Mouse (Mus musculus) MEL (cell line): ENCODE data around the gene Rhox3f. TPM values are rescaled to one million over a fixed set of nuclear protein-coding genes. Genes with fewer than 3 reads are reported as not detected.

Source experiments
- polyA plus RNA-seq, 2 experiments: library from polyadenylated mRNA; stranded (reverse) in 1 of 2; unstranded in 1 of 2; fragments of >175 nt in 1 of 2; fragments of >200 nt in 1 of 2; gene quantifications; 2 replicates each; pipeline versions ENCODE4 v1.2.1 to v1.2.4; 2012; ENCODE audit warnings: low replicate concordance in 2 of 2, low read depth in 1 of 2; ENCODE audit not compliant: insufficient read length in 2 of 2, insufficient read depth in 1 of 2, missing spikeins in 1 of 2
- total RNA-seq: library from RNA; depleted of rRNA; stranded (reverse); fragments of 300-350 nt; gene quantifications from 2 replicates; pipeline ENCODE4 v1.2.3, GENCODE M21; 2012; rRNA removed

Rhox3f gene
- total and polyA plus RNA-seq, 3 experiments, result not detected

Other genes with a start within 250 kb of the Rhox3f start
- not detected in 2 replicates for gene Rhox3a2, start 201.0 kb upstream of the Rhox3f start, total RNA-seq
- not detected for gene Rhox3a2, start 201.0 kb upstream of the Rhox3f start, polyA plus RNA-seq
- not detected in 2 replicates for gene Rhox4a2, start 190.1 kb upstream of the Rhox3f start, total RNA-seq
- gene Rhox4a2, start 190.1 kb upstream of the Rhox3f start, polyA plus RNA-seq, result not detected
- not detected in 2 replicates for gene Rhox2b, start 168.9 kb upstream of the Rhox3f start, total RNA-seq
- gene Rhox2b, start 168.9 kb upstream of the Rhox3f start, polyA plus RNA-seq, result not detected
- gene Rhox4b, start 148.5 kb upstream of the Rhox3f start, total RNA-seq, result not detected in 2 replicates
- not detected for gene Rhox4b, start 148.5 kb upstream of the Rhox3f start, polyA plus RNA-seq
- gene Rhox2c, start 127.3 kb upstream of the Rhox3f start, total RNA-seq, result not detected in 2 replicates
- not detected for gene Rhox2c, start 127.3 kb upstream of the Rhox3f start, polyA plus RNA-seq
- gene Rhox3c, start 122.4 kb upstream of the Rhox3f start, total RNA-seq, result not detected in 2 replicates
- gene Rhox3c, start 122.4 kb upstream of the Rhox3f start, polyA plus RNA-seq, result not detected
- gene Rhox4c, start 100.7 kb upstream of the Rhox3f start, total RNA-seq, result not detected in 2 replicates
- not detected for gene Rhox4c, start 100.7 kb upstream of the Rhox3f start, polyA plus RNA-seq
- not detected in 2 replicates for gene Rhox2d, start 87.6 kb upstream of the Rhox3f start, total RNA-seq
- not detected for gene Rhox2d, start 87.6 kb upstream of the Rhox3f start, polyA plus RNA-seq
- not detected in 2 replicates for gene Rhox4d, start 66.6 kb upstream of the Rhox3f start, total RNA-seq
- gene Rhox4d, start 66.6 kb upstream of the Rhox3f start, polyA plus RNA-seq, result not detected
- not detected in 2 replicates for gene Rhox2e, start 50.5 kb upstream of the Rhox3f start, total RNA-seq
- not detected for gene Rhox2e, start 50.5 kb upstream of the Rhox3f start, polyA plus RNA-seq
- not detected in 2 replicates for gene Rhox3e, start 39.0 kb upstream of the Rhox3f start, total RNA-seq
- not detected for gene Rhox3e, start 39.0 kb upstream of the Rhox3f start, polyA plus RNA-seq
- not detected in 2 replicates for gene Rhox4e, start 23.6 kb upstream of the Rhox3f start, total RNA-seq
- gene Rhox4e, start 23.6 kb upstream of the Rhox3f start, polyA plus RNA-seq, result not detected
- gene Rhox2f, start 9.6 kb upstream of the Rhox3f start, total RNA-seq, result not detected in 2 replicates
- not detected for gene Rhox2f, start 9.6 kb upstream of the Rhox3f start, polyA plus RNA-seq
- not detected in 2 replicates for gene Rhox4f, start 26.7 kb downstream of the Rhox3f start, total RNA-seq
- not detected for gene Rhox4f, start 26.7 kb downstream of the Rhox3f start, polyA plus RNA-seq
- not detected in 2 replicates for gene Rhox3g, start 47.6 kb downstream of the Rhox3f start, total RNA-seq
- not detected for gene Rhox3g, start 47.6 kb downstream of the Rhox3f start, polyA plus RNA-seq
- not detected in 2 replicates for gene Rhox2g, start 62.5 kb downstream of the Rhox3f start, total RNA-seq
- not detected for gene Rhox2g, start 62.5 kb downstream of the Rhox3f start, polyA plus RNA-seq
- not detected in 2 replicates for gene Rhox4g, start 70.3 kb downstream of the Rhox3f start, total RNA-seq
- not detected for gene Rhox4g, start 70.3 kb downstream of the Rhox3f start, polyA plus RNA-seq
- gene Rhox3h, start 87.8 kb downstream of the Rhox3f start, total RNA-seq, result not detected in 2 replicates
- not detected for gene Rhox3h, start 87.8 kb downstream of the Rhox3f start, polyA plus RNA-seq
- gene Rhox2h, start 92.3 kb downstream of the Rhox3f start, total RNA-seq, result not detected in 2 replicates
- not detected for gene Rhox2h, start 92.3 kb downstream of the Rhox3f start, polyA plus RNA-seq
- 0.23 TPM in 1 of 2 replicates, not detected in the other for gene Rhox5, start 223.8 kb downstream of the Rhox3f start, total RNA-seq
- gene Rhox5, start 223.8 kb downstream of the Rhox3f start, polyA plus RNA-seq, result not detected
- not detected in 2 replicates for gene Rhox6, start 245.9 kb downstream of the Rhox3f start, total RNA-seq
- gene Rhox6, start 245.9 kb downstream of the Rhox3f start, polyA plus RNA-seq, result not detected